Mouse (Mus musculus): ENCODE measurements around the gene Rbmxl1. TPM values are rescaled to one million over a fixed set of nuclear protein-coding genes. Genes with fewer than 3 reads are reported as not detected.
"Not testable (repeated sequence)": the region's sequence is repeated elsewhere in the genome, so short reads cannot be mapped to it uniquely, and the experiment has no call there.

Rbmxl1 gene
- total RNA-seq, 2 experiments from 2014 or later, result 52.4 to 54.2 TPM

DNA sequence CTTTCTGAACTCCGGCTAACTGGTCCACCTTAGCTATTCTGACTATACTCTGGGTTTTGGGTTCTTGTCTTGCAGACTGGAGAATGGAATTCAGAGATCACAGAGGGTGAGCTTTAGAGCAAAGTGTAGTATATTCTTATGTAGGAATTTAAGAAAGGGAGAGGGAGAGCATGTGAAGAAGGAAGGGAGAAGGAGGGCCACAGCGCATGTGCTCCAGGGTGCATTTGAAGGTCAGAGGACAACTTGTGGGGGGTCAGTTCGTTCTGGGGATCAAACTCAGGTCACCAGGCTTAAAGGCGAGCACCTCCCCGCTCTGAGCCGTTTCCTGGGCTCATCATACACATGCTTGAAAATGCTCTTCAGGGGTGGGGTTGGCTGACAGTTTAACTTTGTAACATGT is 25.3 kb upstream of the Rbmxl1 start:
- TF ChIP-seq CTCF (IDR thresholded peaks at IDR 0.05), result no peak
- DNase-seq (ENCODE audit: extremely low spot score in 1 of 2, low spot score in 2 of 2), result no peak
- intact Hi-C loops (cut with DNase I), result no loop called here
- no peak overlapping the region for H3K4me3 ChIP-seq
- no peak overlapping the region for H3K27ac ChIP-seq

DNA sequence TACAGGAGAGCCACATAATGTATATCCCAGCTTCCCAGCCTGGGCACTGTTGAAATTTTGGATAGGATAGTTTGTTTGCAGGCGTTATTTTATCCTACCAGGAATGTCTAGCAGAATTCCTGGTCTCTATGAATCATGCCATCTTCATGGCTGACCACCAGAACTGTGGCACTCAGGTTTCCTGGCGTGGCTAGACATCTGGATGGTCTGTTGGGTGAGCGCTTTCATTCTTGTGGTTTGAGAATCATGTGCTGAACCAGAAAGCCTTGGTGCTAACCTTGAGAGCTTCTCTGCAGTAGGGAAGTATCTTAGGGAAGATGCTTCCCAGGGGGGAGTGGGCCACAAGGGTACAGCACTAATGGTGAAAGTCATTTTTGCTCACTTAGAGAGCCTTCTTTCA is 6.4 kb upstream of the Rbmxl1 start:
- DNase-seq (ENCODE audit: extremely low spot score in 1 of 2, low spot score in 2 of 2), result no peak
- intact Hi-C loops (cut with DNase I), result no loop called here
- Histone ChIP-seq H3K27ac (no peak overlapping the region), H3K4me3 (no peak overlapping the region)
- TF ChIP-seq CTCF (IDR thresholded peaks at IDR 0.05), result no peak

DNA sequence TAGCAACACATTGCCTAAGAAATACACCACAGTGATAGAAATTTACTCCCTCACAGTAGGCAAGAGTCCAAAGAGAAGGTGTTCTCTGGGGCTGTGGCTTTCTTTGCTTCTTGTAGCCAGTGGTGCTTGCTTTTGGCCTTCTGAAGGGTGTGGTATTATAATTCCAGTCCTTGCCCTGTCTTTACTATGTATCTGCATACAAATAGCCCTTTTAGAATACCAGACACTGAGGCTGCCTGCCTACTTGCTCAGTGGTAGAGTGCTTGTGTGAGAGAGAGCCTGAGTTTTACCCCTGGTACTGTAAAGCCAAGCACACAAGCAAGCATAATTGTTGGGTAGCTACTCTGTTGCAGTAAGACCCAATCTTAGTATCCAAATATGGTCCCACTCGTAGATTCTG is 6.0 kb upstream of the Rbmxl1 start:
- Histone ChIP-seq H3K4me3 (no peak overlapping the region), H3K27ac (no peak overlapping the region)
- DNase-seq (ENCODE audit: extremely low spot score in 1 of 2, low spot score in 2 of 2), result no peak
- intact Hi-C loops (cut with DNase I), result no loop called here
- no peak for TF ChIP-seq CTCF (IDR thresholded peaks at IDR 0.05)

DNA sequence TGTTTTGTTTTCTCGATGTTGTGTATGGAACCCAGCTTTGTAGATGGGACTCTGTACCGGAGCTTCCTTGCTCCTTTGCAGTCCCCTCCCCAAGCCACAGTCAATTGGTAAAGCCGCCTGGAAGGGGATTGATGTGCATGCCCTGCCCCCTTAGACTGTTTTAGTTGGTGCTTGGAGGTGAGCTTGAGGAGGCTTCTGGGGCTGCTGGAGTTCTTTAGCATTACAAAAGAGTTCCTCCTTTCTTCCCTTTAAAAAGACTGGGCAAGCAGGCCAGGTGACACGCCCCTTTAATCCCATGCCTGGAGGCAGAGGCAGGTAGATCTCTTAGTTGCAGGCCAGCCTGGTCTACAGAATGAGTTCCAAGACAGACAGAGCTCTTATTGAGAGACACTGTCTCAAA is 4.4 kb upstream of the Rbmxl1 start:
- no peak overlapping the region for H3K4me3 ChIP-seq
- DNase-seq (ENCODE audit: extremely low spot score in 1 of 2, low spot score in 2 of 2), result no peak
- TF ChIP-seq CTCF (IDR thresholded peaks at IDR 0.05), result no peak
- intact Hi-C loops (cut with DNase I), result no loop called here
- H3K27ac ChIP-seq, result no peak overlapping the region

DNA sequence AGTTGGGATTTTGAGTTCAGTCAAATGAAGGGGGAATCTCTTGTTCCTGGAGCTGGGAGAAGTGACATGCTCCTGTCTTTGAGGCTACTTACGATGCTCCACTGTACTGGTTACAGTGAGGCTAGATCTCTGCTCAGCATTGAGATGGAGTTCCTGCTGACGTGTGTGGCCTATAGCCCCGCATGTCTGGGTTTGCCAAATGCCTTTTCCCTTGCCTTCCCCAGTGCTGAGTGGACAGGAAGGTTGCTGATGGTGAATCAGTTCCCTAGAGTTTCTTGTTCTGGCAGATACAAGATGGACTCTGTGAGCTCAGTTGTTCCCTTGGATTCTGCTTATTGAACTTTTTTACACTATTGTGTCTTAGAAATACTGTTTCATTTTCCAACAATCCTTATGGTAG is 2.2 kb upstream of the Rbmxl1 start:
- Histone ChIP-seq H3K4me3 (no peak overlapping the region), H3K27ac (no peak overlapping the region)
- intact Hi-C loops (cut with DNase I), result no loop called here
- DNase-seq (ENCODE audit: extremely low spot score in 1 of 2, low spot score in 2 of 2), result no peak
- TF ChIP-seq CTCF (IDR thresholded peaks at IDR 0.05), result no peak

DNA sequence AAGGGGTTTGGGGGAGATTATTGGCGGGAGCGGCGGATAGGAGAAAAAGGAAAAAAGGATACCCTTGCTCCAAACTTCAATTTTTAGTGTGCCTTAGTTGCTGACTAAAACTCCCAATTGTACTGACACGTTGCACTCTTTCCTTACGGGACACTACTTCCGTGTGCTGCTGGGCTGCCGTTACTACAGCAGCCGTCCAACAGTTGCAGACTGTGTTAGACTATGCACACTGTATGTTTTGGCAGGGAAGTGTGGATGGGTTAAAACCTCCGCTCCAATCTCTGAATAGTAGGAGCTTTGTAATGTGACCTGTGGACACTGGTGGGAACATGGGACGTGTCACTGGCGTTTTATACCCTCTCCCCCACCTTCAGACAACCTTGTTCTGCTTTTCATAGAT is 1.4 kb upstream of the Rbmxl1 start:
- intact Hi-C loops (cut with DNase I), result no loop called here
- TF ChIP-seq CTCF (IDR thresholded peaks at IDR 0.05), result no peak
- H3K27ac ChIP-seq, result no peak overlapping the region
- H3K4me3 ChIP-seq, result peak overlapping the region; percentile 63
- no peak for DNase-seq (ENCODE audit: extremely low spot score in 1 of 2, low spot score in 2 of 2)

DNA sequence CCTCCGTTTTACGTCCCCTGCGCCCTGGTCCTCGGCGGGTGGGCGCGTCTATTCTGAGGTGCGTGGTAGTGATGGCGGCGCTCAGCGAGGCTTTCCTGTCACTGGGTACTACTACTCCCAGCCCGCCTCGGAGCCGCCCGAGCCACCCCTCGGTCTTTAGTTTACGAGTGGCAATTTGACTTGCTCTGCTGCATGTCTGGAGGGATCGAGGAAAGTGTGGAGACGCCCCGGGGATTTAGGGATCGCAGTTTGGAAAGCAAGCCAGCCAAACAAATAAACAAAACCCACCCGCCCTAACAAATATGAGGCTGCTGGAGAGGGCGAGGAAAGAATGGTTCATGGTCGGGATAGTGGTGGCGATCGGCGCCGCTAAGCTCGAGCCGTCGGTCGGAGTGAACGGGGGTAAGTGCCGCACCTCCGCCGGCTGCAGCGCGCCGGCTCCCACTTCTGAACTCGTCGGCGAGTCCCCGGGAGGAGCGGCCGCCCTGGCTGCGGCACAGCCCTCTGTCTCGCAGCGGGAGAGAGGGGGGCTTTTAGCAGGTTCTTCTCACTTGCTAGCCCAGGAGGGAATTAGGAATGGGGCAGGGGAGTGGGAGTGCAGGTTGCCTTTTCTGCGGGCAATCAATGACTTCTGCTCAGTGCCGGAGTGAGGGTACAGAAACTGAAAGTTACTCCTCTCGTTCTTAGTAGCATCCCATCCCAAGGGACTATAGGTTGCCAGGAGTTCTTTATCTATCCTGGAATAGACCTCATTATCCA is 754 bp upstream of the Rbmxl1 start, which contains the start of gene Slc10a7:
TSS of gene Slc10a7 (plus strand) at position 74 of the 759 bp plus-strand sequence.
- H3K27ac ChIP-seq, result peak within 1 kb of the TSS; percentile 97
- no peak for TF ChIP-seq CTCF (IDR thresholded peaks at IDR 0.05)
- H3K4me3 ChIP-seq, result peak within 1 kb of the TSS; percentile 63
- peak; percentile 88 to 89 for DNase-seq (ENCODE audit: extremely low spot score in 1 of 2, low spot score in 2 of 2)
- intact Hi-C loops (cut with DNase I), result loop anchor here (2.0 kb wide), 1 partner anchor 133 kb away; no protein-coding TSS in a partner anchor

DNA sequence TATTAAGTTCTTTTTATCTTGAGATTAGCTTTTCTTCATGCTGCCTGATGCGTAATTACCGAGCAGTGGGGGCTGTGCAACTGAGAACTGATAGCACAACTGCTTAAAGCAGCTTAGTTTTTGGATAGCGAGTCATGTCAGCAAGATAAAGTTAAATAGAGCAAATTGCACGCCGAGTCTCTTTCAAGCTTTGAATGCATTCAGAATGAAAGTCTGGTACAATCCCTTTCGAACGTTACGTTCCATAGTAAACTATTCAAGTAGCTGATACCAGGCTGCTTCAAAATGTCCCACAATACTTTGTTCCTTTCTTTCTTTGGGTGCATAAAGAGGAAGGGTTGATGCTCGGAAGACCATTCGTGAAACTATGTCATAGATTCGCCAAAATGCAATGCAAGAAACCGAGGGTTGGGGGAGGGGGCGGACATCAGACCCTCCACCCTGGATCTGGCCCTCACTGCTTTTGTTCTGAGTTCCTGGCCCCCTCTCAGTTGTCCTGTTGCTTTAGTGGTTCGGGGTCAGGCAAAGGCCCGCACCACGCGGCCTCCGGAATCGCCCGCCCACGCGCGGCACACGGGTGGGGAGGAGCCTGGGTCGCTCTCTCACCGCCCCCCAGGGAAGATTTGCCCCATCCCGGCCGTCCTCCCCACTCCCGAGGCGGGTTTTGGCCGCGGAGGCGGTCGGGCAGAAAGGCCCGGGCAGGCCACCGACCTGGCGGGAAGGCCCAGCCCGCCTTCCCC is 549 bp downstream of the Rbmxl1 start:
- intact Hi-C loops (cut with DNase I), result loop anchor here (2.0 kb wide), 1 partner anchor 135 kb away; no protein-coding TSS in a partner anchor
- H3K4me3 ChIP-seq, result peak overlapping the region; percentile 63
- peak overlapping the region; percentile 97 for H3K27ac ChIP-seq
- peak in 1 of 2 experiments; percentile 44 for DNase-seq (ENCODE audit: extremely low spot score in 1 of 2, low spot score in 2 of 2)
- TF ChIP-seq CTCF (IDR thresholded peaks at IDR 0.05), result no peak

DNA sequence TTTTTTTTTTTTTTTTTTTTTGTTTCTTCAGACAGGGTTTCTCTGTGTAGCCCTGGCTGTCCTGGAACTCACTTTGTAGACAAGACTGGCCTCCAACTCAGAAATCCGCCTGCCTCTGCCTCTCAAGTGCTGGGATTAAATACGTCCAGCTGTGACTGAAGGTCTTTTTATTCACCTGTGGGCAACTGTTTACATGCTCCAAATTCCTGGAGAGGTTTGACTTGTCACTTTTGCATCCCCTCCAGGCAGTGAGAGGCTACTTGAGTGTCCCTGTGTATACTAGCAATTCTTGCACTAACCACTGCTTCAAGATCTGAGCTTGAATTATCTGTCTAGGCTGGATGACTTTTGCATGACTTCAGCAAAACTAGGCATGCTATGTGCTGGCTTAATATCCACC is 6.0 kb downstream of the Rbmxl1 start:
- no peak for DNase-seq (ENCODE audit: extremely low spot score in 1 of 2, low spot score in 2 of 2)
- intact Hi-C loops (cut with DNase I), result no loop called here
- H3K27ac ChIP-seq, result no peak overlapping the region
- no peak overlapping the region for H3K4me3 ChIP-seq
- TF ChIP-seq CTCF (IDR thresholded peaks at IDR 0.05), result no peak

DNA sequence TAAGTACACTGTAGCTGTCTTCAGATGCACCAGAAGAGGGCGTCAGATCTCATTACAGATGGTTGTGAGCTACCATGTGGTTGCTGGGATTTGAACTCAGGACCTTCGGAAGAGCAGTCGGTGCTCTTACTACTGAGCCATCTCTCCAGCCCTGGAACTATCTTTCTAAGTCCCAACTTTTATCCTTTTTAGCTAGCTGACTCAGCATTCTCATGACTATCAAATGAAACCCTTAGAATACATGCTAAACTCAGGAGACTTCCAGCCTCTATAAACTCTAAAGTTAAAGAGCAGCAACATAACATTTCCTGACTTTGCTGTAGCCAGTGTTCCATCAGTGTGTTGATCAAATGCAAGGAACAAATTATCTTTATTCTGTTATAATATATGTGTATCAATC is 12.4 kb downstream of the Rbmxl1 start:
- H3K27ac ChIP-seq; intact Hi-C loops (cut with DNase I); H3K4me3 ChIP-seq; DNase-seq (ENCODE audit: extremely low spot score in 1 of 2, low spot score in 2 of 2): not testable (repeated sequence)

DNA sequence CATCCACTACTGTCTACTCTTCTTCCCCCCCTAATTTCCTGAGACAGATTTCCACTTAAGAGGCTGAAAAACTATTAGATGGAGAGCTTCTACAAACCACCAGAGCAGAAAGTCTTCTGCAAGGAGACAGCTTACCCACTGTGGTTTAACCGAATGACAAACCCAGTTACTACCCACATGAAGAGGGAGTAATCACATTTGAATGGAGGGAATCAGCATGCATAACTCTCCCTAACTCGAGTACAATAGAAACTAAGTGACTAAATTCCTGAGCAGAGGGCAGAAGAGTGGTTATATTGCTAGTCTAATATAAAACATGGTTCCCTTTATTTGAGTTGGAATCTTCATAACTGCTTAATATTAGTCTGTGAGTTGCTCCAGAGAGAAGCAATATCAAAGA is 15.7 kb downstream of the Rbmxl1 start:
- no peak for TF ChIP-seq CTCF (IDR thresholded peaks at IDR 0.05)
- H3K27ac ChIP-seq, result no peak overlapping the region
- intact Hi-C loops (cut with DNase I), result no loop called here
- no peak overlapping the region for H3K4me3 ChIP-seq
- DNase-seq (ENCODE audit: extremely low spot score in 1 of 2, low spot score in 2 of 2), result no peak

DNA sequence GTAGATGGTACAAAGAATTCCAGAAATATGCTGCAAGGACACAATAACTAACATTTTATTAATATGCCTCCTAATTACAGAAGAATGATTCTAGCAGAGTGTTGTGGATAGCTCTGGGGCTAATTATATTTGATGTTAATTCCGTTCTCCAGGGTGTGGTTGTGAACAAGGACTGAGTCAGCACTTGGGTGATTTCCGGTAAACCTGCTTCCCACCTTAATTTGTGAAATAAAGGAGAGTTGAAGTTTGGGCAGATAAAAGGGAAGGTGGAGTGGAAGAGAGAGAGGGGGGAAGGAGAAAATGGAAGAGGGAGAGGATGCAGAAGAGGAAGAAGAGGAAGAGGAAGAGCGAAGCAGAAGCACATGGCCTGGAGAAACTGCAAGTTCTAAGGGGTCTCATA is 19.0 kb downstream of the Rbmxl1 start:
- intact Hi-C loops (cut with DNase I), result no loop called here
- no peak for DNase-seq (ENCODE audit: extremely low spot score in 1 of 2, low spot score in 2 of 2)
- H3K4me3 ChIP-seq, result no peak overlapping the region
- TF ChIP-seq CTCF (IDR thresholded peaks at IDR 0.05), result no peak
- H3K27ac ChIP-seq, result no peak overlapping the region

All from left cerebral cortex, adult 2 months (tissue).